In the genomic region with DNA sequence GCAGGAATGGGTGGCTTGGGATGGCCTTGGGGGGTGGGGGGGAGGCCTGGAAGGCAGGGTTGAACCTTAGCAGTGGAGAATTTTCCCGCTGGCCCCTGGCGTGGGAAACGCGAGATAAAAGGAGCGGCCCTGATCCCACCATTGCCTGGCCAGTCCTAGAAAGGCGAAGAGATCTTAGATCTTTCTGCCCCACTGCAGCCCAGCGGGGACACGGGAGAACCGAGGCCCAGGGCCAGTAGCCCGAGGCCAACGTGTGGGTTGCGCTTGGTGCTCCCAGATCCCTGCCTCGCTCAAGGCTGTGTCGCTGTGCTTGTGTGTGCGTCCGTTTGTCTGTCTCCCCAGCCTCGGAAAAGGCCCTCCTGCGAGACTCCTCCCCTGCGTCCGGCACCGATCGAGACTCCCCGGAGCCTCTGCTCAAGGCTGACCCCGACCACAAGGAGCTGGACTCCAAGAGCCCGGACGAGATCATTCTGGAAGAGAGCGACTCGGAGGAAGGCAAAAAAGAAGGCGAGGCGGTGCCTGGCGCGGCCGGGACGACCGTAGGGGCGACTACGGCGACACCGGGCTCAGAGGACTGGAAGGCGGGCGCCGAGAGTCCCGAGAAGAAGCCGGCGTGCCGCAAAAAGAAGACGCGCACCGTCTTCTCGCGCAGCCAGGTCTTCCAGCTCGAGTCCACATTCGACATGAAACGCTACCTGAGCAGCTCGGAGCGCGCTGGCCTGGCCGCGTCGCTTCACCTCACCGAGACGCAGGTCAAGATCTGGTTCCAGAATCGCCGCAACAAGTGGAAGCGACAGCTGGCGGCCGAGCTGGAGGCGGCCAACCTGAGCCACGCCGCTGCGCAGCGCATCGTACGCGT, we compare ENCODE assay signal across 8 mouse cellular contexts. TPM values are rescaled to one million over a fixed set of nuclear protein-coding genes. Genes with fewer than 3 reads are reported as not detected.
A peak's percentile ranks its signal among the peaks of the same experiment; 100 is the strongest.
DNase-seq lines count a peak whose midpoint lies in the region; ATAC-seq and TF ChIP-seq lines count a peak whose summit lies in the region.

No protein-coding gene starts in this region.

- no peak overlapping the region for H3K27ac ChIP-seq in heart, embryonic 16.5 days (ENCODE audit: low read length)
- H3K27ac ChIP-seq in liver, embryonic 15.5 days (replicated peaks) = no peak overlapping the region
- H3K27ac ChIP-seq in stomach, postnatal 0 days (replicated peaks) = no peak overlapping the region

- H3K36me3 ChIP-seq in G1E (replicated peaks) = no peaks in the 10 kb centered on the region
- H3K36me3 ChIP-seq in heart, embryonic 16.5 days (ENCODE audit: control insufficient read depth, insufficient read depth) = no peaks in the 10 kb centered on the region
- no peaks in the 10 kb centered on the region for H3K36me3 ChIP-seq in liver, embryonic 15.5 days (replicated peaks)
- no peaks in the 10 kb centered on the region for H3K36me3 ChIP-seq in stomach, postnatal 0 days (ENCODE audit: control insufficient read depth, insufficient read depth, low read length)

- DNase-seq in cerebellum, postnatal 10 days = peak; percentile 53 to 60
- DNase-seq in cerebellum, postnatal 25 days = no peak
- no peak for DNase-seq in G1E (ENCODE audit: low spot score)
- DNase-seq in stomach, postnatal 0 days (ENCODE audit: low spot score) = peak; percentile 29
- DNase-seq in layer of hippocampus, adult 11-12 months (ENCODE audit: low spot score) = no peak
- DNase-seq in layer of hippocampus, adult 18-20 months (ENCODE audit: low spot score in 2 of 2) = no peak

- WGBS in heart, embryonic 16.5 days = 1% methylated on average over 74 of the region's 75 CpGs
- WGBS in liver, embryonic 15.5 days (ENCODE audit: insufficient replicate concordance) = under 1% methylated on average over 75 of the region's 75 CpGs
- under 1% methylated on average over 72 of the region's 75 CpGs for WGBS in stomach, postnatal 0 days

- peak overlapping the region; percentile 32; the same call in 1 of the 2 replicates for H3K4me3 ChIP-seq in G1E (ENCODE audit: low read depth, low read length)
- peak overlapping the region; percentile 43 for H3K4me3 ChIP-seq in heart, embryonic 16.5 days (ENCODE audit: low read length)
- H3K4me3 ChIP-seq in liver, embryonic 15.5 days (replicated peaks) = no peak overlapping the region; the same call in 1 of the 2 replicates
- peak overlapping the region; percentile 21 for H3K4me3 ChIP-seq in stomach, postnatal 0 days (ENCODE audit: low read depth, low read length)

- peak overlapping the region; percentile 67 for H3K4me2 ChIP-seq in heart, embryonic 16.5 days (ENCODE audit: low read depth, low read length)
- H3K4me2 ChIP-seq in liver, embryonic 15.5 days = peak overlapping the region; percentile 55
- peak overlapping the region; percentile 54; the same call in 1 of the 2 replicates for H3K4me2 ChIP-seq in stomach, postnatal 0 days (replicated peaks; ENCODE audit: low read depth)

- H3K27me3 ChIP-seq in G1E (ENCODE audit: insufficient read depth, low read length) = peaks cover 25% of the 10 kb centered on the region
- H3K27me3 ChIP-seq in heart, embryonic 16.5 days (ENCODE audit: control insufficient read depth, insufficient read depth, low read length) = peaks cover 93% of the 10 kb centered on the region
- H3K27me3 ChIP-seq in liver, embryonic 15.5 days = peaks cover 100% of the 10 kb centered on the region
- H3K27me3 ChIP-seq in stomach, postnatal 0 days (ENCODE audit: control insufficient read depth, insufficient read depth, low read length) = peaks cover 49% of the 10 kb centered on the region

- TF ChIP-seq EP300 in stomach, postnatal 0 days (optimal IDR thresholded peaks at IDR 0.05) = no peak

- no peaks in the 10 kb centered on the region for H3K4me1 ChIP-seq in G1E (ENCODE audit: insufficient read depth, low read depth, low read length)
- H3K4me1 ChIP-seq in heart, embryonic 16.5 days (ENCODE audit: control insufficient read depth, insufficient read depth, low read length) = peaks cover 17% of the 10 kb centered on the region
- H3K4me1 ChIP-seq in liver, embryonic 15.5 days (replicated peaks) = peaks cover 26% of the 10 kb centered on the region
- peaks cover 8% of the 10 kb centered on the region for H3K4me1 ChIP-seq in stomach, postnatal 0 days (replicated peaks; ENCODE audit: control insufficient read depth, insufficient read depth)

- ATAC-seq in G1E (ENCODE audit: extremely low read depth, insufficient number of reproducible peaks, low FRiP score, poor library complexity, severe bottlenecking) = no peak
- no peak; the same call in 1 of the 2 replicates for ATAC-seq in heart, embryonic 16.5 days (replicated peaks; ENCODE audit: extremely low read depth, insufficient read depth, low FRiP score)
- ATAC-seq in liver, embryonic 15.5 days (ENCODE audit: insufficient read depth) = no peak
- no peak for ATAC-seq in stomach, postnatal 0 days (ENCODE audit: low FRiP score, low TSS enrichment)

- no peak for TF ChIP-seq CTCF in G1E (IDR thresholded peaks at IDR 0.05; ENCODE audit: low read depth, low read length)
- no peak for TF ChIP-seq CTCF in stomach, postnatal 0 days (IDR thresholded peaks at IDR 0.05; ENCODE audit: low read depth)

- H3K9ac ChIP-seq in heart, embryonic 16.5 days (ENCODE audit: low read length) = no peak overlapping the region
- H3K9ac ChIP-seq in liver, embryonic 15.5 days = no peak overlapping the region
- no peak overlapping the region for H3K9ac ChIP-seq in stomach, postnatal 0 days (ENCODE audit: low read length)

- peaks cover 38% of the 10 kb centered on the region for H3K9me3 ChIP-seq in G1E (replicated peaks)
- no peaks in the 10 kb centered on the region for H3K9me3 ChIP-seq in heart, embryonic 16.5 days (replicated peaks; ENCODE audit: control insufficient read depth, low read length)
- no peaks in the 10 kb centered on the region for H3K9me3 ChIP-seq in liver, embryonic 15.5 days (replicated peaks)
- no peaks in the 10 kb centered on the region for H3K9me3 ChIP-seq in stomach, postnatal 0 days (ENCODE audit: control insufficient read depth, low read length)

RNA-seq across cellular contexts. Expression of gene Hmx3, which starts 1.2 kb away (rescaled TPM):
- total RNA-seq in G1E (2014; fragmentation: Nextera tagmentation) = not detected in 2 replicates
- not detected in 2 replicates for total RNA-seq in G1E (2017)
- polyA plus RNA-seq in G1E (2012) = not detected in 2 replicates
- polyA plus RNA-seq in heart, embryonic 16.5 days (2015; fragmentation: Nextera tagmentation; extraction: Ambion mirVana) = 0.16 TPM in 1 of 2 replicates, not detected in the other
- not detected in 2 replicates for polyA plus RNA-seq in liver, embryonic 15.5 days (2015; fragmentation: Nextera tagmentation; extraction: Ambion mirVana)
- 0.82 and 1.1 TPM in 2 replicates for polyA plus RNA-seq in stomach, postnatal 0 days (2015; fragmentation: Nextera tagmentation; extraction: Ambion mirVana)
- not detected for total RNA-seq in layer of hippocampus, adult 18-20 months (2021)

RNA-seq across cellular contexts. Expression of gene Hmx2, which starts 4.7 kb away (rescaled TPM):
- total RNA-seq in G1E (2014; fragmentation: Nextera tagmentation) (0.34 and 1.1 TPM in 2 replicates), G1E (2017) (0.44 and 0.99 TPM in 2 replicates)
- polyA plus RNA-seq in G1E (2012) = 3.9 and 4.8 TPM in 2 replicates
- not detected in 2 replicates for polyA plus RNA-seq in heart, embryonic 16.5 days (2015; fragmentation: Nextera tagmentation; extraction: Ambion mirVana)
- polyA plus RNA-seq in liver, embryonic 15.5 days (2015; fragmentation: Nextera tagmentation; extraction: Ambion mirVana) = not detected in 2 replicates
- polyA plus RNA-seq in stomach, postnatal 0 days (2015; fragmentation: Nextera tagmentation; extraction: Ambion mirVana) = 0.34 and 0.74 TPM in 2 replicates
- total RNA-seq in layer of hippocampus, adult 18-20 months (2021) = not detected

RNA-seq across cellular contexts. Expression of gene Bub3, which starts 16.2 kb away (rescaled TPM):
- 186 and 191 TPM in 2 replicates for total RNA-seq in G1E (2014; fragmentation: Nextera tagmentation)
- total RNA-seq in G1E (2017) = 131 and 138 TPM in 2 replicates
- polyA plus RNA-seq in G1E (2012) = 49.0 and 57.3 TPM in 2 replicates
- polyA plus RNA-seq in heart, embryonic 16.5 days (2015; fragmentation: Nextera tagmentation; extraction: Ambion mirVana) = 135 and 144 TPM in 2 replicates
- polyA plus RNA-seq in liver, embryonic 15.5 days (2015; fragmentation: Nextera tagmentation; extraction: Ambion mirVana) = 107 and 113 TPM in 2 replicates
- 78.5 and 86.0 TPM in 2 replicates for polyA plus RNA-seq in stomach, postnatal 0 days (2015; fragmentation: Nextera tagmentation; extraction: Ambion mirVana)
- total RNA-seq in layer of hippocampus, adult 18-20 months (2021) = 10 to 100 TPM; 60.9 to 63.2 TPM

Comparison
In these comparisons a context has a peak if more than half of its experiments do, and no peak if none do; other contexts are left out.
1. DNase-seq: peak in cerebellum, postnatal 10 days (2 of 2) and stomach, postnatal 0 days (single experiment); none in cerebellum, postnatal 25 days (0 of 2), G1E (single experiment), layer of hippocampus, adult 11-12 months (single experiment) and layer of hippocampus, adult 18-20 months (0 of 2).
2. Peak in every context shown above with its lines, with median percentiles within 50 percentile points of each other: H3K4me2 ChIP-seq.